Mouse (Mus musculus): Measurements from ENCODE around the gene Lhx9. TPM values are rescaled to one million over a fixed set of nuclear protein-coding genes. Genes with fewer than 3 reads are reported as not detected.

The Lhx9 gene
- total RNA-seq, 2 experiments from 2014 or later, result 1.8 to 4.9 TPM

GRCm38 (mm10) chr1:138840440-138841305, 7.7 kb downstream of the Lhx9 start:
- DNase-seq, result no peak
- intact Hi-C loops (cut with DNase I), result loop anchor here (5.0 kb wide), 1 partner anchor 242 kb away; no protein-coding TSS in a partner anchor

DNA sequence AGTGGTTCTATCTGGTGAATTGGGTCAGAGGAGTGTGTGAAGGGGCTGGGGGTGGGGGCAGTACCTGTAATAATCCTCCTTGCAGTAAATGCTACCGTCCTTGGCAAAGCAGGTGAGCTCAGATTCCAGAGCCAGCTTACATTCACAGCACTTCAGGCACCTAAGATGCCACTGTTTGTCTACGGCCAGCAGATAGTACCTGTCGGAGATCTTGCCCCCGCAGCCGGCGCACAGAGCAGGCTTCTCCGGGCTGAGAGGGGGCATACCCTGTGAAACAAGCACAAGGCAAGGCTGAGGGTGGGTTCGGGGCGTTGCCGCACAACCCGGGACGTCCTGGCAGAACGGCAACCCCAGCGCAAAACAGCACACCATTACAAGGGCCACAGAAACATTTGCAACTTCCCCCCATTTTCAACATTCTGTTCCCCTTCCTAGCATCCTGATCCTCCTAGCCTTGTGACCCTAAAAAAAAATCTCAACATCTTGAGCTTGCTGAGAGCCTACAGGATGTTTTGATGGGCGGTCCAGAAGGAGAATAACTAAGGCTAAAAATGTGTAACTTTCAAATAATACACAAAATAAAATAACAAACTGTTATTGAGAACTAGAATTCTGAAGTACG, 8.5 kb downstream of the Lhx9 start:
- no peak for DNase-seq
- intact Hi-C loops (cut with DNase I), result loop anchor here (2.0 to 10.0 kb wide), 5 partner anchors 225 to 501 kb away; no protein-coding TSS in a partner anchor

DNA sequence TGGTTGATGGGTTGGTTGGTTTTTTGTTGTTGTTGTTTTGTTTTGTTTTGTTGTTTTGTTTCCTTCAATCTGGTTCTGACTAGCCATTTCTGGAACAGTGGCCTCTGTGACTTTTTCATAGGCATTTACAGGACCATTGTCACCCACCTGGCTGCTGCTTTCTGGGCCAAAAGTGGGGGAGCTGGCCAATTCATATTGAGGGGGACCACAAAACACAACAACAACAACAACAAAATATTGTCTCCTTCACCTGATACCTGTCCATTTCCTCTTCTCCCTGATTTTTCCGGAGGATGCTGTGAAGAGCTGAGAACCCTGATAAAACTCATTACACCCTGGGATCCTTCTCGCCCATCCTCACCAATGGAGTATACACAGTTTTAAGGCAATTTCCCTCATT, 9.1 kb downstream of the Lhx9 start:
- intact Hi-C loops (cut with DNase I), result loop anchor here (2.0 to 10.0 kb wide), 4 partner anchors 224 to 502 kb away; no protein-coding TSS in a partner anchor
- no peak for DNase-seq

DNA sequence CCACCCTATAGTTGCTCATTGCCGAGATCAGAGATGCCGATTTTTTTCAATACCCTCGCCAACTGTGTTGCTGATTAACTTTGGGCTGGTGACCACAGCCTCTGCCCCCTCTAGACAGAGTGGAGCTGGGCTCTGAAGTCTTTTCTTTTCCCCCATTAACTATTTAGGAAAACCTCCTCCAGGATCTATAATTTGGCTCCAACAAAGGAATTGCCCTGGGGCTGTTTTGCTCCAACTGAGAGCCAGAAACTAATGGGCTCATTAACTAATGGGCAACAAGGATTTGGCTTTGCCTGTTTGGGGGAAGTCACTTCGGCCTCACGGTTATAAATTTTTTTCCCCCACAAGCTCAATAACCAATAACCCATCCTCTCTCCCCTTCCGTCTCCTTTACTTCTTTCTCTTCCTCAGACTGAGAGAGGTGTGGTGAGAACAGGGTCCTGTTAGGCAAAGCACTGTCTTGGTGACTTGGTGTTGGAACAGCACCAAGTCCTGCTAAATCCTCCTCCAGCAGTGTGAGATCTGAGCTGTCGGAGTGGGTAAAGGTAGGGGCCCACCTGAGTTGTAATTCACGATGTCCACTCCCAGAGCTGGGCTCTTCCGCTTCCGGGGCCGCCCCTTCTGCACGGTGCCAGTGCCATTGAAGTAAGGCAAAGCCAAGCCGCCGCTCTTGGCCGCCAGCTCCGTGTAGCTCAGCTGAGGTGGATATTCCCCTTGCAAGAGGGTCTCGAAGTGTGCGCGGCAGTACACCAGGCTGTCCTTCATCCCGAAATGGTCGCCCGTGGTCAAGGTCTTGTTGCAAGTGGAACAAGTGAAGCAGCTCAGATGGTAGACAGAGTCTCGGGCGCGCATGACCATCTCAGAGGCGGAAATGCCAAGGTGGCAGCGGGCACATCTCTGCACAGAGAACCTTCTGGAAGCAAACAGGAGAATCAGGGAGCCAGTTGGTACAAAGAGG, 10.3 kb downstream of the Lhx9 start:
- peak; percentile 18 for DNase-seq

GRCm38 (mm10) chr1:138835355-138835900, 12.9 kb downstream of the Lhx9 start:
- no peak for DNase-seq
- intact Hi-C loops (cut with DNase I), result loop anchor here (5.0 to 10.0 kb wide), 3 partner anchors 221 to 432 kb away; no protein-coding TSS in a partner anchor

More for the DNA sequence above, 10.3 kb downstream of the Lhx9 start:
- intact Hi-C loops (cut with DNase I), result loop anchor here (2.0 to 10.0 kb wide), 4 partner anchors 223 to 503 kb away; no protein-coding TSS in a partner anchor

GRCm38 (mm10) chr1:138831309-138831708, 17.1 kb downstream of the Lhx9 start:
- intact Hi-C loops (cut with DNase I), result loop anchor here (5.0 to 10.0 kb wide), 3 partner anchors 217 to 699 kb away; no protein-coding TSS in a partner anchor
- DNase-seq, result peak; percentile 33

DNA sequence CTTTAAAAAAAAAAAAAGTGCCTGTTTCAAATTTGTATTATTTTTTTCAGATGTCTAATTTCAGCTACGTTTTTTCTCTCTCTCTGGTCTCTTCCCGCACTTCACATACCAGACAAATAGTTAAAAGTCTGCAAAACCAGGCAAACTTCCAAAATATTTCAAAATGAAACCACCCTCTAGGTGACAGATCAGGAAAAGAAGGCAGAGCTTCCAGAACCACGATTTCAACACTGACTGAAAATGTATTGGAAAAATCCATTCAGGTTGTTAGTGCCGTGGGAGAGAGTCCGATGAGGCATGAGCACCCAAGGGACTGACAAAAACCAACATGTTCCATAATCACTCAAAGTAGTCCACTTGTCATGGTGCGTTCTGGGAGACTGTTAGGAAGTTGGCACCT, 21.5 kb downstream of the Lhx9 start:
- DNase-seq, result no peak
- intact Hi-C loops (cut with DNase I), result no loop called here

DNA sequence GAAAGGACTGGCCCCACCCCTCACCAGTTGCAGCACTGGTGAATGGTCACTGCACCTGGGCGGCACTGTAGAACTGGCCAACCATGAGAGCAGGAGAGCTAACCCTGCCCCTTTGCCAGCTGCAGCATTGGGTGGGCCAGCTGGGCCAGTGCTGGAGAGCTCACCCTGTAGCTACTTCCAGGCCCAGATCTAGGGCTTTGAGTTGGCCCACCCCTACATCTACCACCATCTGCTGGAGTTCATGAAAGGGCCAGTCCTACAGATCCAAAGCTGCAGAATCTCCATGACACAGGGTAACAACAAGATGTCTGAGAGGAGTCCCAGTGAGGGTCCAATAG, 25.4 kb downstream of the Lhx9 start:
- intact Hi-C loops (cut with DNase I), result no loop called here

DNA sequence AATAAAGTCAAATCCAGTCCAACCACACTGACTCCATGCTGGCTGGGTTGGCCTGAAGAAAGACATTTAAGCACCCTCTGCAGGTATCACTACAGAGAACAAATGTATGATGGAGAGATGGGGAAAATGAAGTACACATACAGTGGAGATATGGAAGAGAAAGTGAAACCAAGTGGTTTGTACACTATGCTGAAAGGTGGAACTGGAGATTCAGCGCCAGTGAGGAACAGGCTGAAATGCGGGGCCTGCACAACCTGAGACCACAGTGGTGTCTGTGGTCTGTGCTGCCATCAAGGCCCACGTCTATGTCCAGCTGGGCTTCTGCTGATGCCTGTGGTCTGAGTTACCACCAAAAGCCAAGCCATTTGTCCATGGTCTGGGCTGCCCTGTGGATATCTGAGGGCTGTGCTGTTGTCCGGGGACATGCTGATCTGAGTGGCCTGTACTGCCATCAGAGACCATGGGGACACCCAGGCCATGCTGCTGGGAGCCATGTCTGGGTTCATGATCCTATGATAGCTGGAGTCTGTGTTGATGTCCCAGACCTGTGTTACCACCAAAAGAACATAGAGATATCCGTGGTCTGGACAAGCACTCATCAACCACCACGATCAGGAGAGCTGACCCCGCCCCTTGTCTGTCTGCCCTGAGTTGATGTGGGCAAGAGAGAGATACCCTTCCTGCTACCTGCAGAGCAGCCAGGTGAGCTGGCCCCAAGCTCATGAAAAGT, 26.0 kb downstream of the Lhx9 start:
- intact Hi-C loops (cut with DNase I), result no loop called here

More for the DNA sequence above, 25.4 kb downstream of the Lhx9 start:
- DNase-seq, result no peak

GRCm38 (mm10) chr1:138801732-138802131, 46.6 kb downstream of the Lhx9 start:
- DNase-seq, result no peak
- intact Hi-C loops (cut with DNase I), result no loop called here

More for the DNA sequence above, 26.0 kb downstream of the Lhx9 start:
- no peak for DNase-seq

- intact Hi-C loops (cut with DNase I), result no loop called here
- DNase-seq, result no peak
Measured at GRCm38 (mm10) chr1:138801296-138801695, 47.1 kb downstream of the Lhx9 start.

- intact Hi-C loops (cut with DNase I), result no loop called here
Measured at GRCm38 (mm10) chr1:138799692-138800314, 48.6 kb downstream of the Lhx9 start.

GRCm38 (mm10) chr1:138798110-138798509, 50.3 kb downstream of the Lhx9 start:
- no peak for DNase-seq
- intact Hi-C loops (cut with DNase I), result no loop called here

More at GRCm38 (mm10) chr1:138799692-138800314, 48.6 kb downstream of the Lhx9 start:
- no peak for DNase-seq

DNA sequence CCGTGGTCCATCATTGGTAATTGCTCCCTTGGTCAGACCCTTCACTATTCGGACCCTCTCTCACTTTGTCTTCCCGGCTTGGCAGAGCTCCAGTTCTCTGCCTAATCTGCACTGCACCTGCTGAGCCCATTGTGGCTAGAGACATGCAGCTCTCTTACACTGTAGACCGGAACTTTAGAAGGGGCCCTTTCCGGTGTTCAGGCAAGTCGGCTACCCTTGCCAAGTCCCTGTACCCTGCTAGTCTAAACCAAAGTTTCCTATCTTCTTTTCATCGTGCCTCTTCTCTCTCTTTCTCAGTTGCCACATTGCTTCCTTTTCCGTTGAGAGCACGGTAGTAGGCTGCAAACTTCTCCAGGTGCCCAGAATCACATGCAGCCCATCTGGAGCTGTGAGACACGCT, 62.5 kb downstream of the Lhx9 start:
- intact Hi-C loops (cut with DNase I), result no loop called here

DNA sequence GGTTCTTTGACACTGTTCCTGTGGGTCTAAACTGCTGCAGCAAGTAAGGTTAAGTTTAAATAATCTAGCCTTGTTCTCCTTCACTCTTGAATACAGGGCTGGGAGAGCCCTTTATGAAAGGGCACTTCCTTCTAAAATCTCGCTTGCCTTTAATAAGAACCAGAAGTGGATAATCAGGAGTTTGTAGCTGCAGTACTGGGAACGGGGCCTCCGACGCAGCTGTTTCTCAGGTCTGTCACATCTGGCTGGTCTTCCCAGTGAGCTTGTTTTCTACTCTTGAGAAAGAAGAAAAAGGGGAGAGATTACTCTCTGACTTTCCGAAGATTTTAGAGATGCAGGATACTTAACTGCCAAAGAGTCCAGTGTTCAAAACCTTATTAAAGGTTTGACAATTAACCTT, 64.4 kb downstream of the Lhx9 start:
- intact Hi-C loops (cut with DNase I), result no loop called here
- DNase-seq, result no peak

More for the DNA sequence above, 62.5 kb downstream of the Lhx9 start:
- DNase-seq, result peak; percentile 2

Measured in left cerebral cortex, postnatal 4 days (tissue).